Mouse (Mus musculus) T-cell, adult 2 months (primary cell): ENCODE data around the gene Olfr1271.
"Not testable (repeated sequence)": the region's sequence is repeated elsewhere in the genome, so short reads cannot be mapped to it uniquely, and the experiment has no call there.

Source experiments
- DNase-seq: peaks from one replicate; pipeline ENCODE4 v3.0.0; 2022; ENCODE audit warnings: low spot score

Gene Olfr1271

GRCm38 (mm10) chr2:90270932-90271331 is at the start of gene Olfr1271:
Gene Olfr1271, minus strand, starts transcription at chr2:90271032.
- DNase-seq: no peak

GRCm38 (mm10) chr2:90292741-90293140 is 21.9 kb upstream of the Olfr1271 start, which contains the start of gene Olfr1272:
Gene Olfr1272, minus strand, starts transcription at chr2:90292841.
- DNase-seq: no peak

- DNase-seq: no peak
These were observed 13.3 kb downstream of the Olfr1271 start, which contains the start of gene Olfr142 for GRCm38 (mm10) chr2:90257492-90257891. Gene Olfr142, minus strand, starts transcription at chr2:90257592.

GRCm38 (mm10) chr2:90224393-90224792 is 46.4 kb downstream of the Olfr1271 start, which contains the start of gene Olfr1506:
Gene Olfr1506, minus strand, starts transcription at chr2:90224493.
- not testable (repeated sequence) for DNase-seq
